Mouse (Mus musculus) lung, adult 18-20 months (tissue): ENCODE data around the gene Arhgap24.

Experiments used
- DNase-seq, 2 experiments: peaks; one replicate each; pipeline ENCODE4 v3.0.0; 2022; ENCODE audit warnings: mixed read lengths in 2 of 2

Gene Arhgap24

DNA sequence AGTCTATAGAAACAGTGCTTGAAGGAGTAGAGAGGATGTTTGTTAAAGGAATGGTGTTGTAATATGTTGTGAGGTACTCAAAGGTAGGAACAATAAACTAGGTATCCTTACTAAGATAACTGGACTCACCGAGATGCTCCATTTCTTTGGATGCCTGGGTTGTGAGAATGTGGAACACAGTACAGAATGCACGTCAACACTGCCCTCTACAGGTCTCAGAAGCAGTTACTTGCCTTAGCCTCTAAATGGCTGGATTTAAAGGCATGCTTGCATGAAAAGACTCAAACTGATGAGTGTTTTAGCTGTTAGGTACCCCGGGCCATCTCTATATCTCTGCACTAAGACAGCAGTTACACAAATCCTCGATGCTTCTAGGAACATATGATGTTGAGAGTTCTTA is 211.3 kb downstream of the Arhgap24 start:
- peak; percentile 39 to 51 for DNase-seq

DNA sequence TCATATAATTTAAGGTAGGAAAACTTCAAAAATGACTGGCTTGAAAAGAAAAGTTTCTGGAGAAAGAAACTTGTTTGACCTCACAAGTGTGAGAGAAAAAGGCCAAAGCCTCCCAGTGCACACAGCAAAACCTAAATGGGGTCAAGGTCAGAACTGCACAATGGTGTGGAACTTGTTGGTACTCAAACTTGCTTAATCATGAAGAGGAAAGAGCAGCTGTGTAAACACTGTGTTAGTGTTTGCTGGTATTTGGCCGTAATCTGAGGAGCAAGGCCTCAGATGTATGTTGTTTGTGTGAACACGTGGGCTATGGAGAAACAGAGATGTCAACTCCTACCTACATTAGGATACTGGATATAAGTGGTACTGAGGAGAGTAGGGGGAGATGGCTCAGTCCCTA is 212.0 kb downstream of the Arhgap24 start:
- DNase-seq, result peak; percentile 5 to 43

DNA sequence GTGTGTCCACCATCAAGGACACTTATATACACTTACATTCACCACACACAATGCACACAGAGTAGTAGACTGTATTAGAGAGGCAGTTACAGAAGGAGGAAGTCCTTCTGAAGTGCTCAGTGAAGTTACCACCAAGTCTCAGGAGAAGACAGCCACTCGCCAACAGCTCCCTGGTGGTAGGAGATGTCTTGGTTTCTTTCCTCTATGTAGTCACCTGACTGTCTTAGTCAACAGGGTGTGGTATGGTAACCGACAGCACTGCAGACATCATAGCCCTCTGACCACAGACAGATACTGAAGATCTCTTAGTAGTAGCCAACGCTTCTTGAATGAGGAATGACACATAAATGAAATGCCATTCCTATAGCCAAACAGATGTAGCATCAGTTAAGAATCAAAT is 212.7 kb downstream of the Arhgap24 start:
- no peak for DNase-seq

DNA sequence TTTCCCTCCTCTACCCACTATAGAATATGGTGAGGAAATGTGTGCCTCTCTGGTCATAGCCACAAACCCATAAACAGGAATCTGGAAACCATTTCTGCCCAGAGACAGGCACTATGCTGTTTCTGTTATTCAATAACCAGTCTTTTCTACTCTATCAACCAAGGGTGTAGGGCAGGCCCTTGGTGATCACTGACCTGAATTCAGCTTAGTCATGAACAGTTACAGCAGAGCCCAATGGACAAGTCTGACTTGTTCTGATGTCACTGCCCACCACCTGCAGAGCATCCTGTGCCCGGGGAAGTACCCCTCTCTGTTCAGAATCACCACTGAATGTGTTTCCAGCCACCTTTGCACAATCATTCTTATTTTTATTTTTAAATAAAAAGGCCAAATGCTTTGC is 216.6 kb downstream of the Arhgap24 start:
- no peak for DNase-seq

DNA sequence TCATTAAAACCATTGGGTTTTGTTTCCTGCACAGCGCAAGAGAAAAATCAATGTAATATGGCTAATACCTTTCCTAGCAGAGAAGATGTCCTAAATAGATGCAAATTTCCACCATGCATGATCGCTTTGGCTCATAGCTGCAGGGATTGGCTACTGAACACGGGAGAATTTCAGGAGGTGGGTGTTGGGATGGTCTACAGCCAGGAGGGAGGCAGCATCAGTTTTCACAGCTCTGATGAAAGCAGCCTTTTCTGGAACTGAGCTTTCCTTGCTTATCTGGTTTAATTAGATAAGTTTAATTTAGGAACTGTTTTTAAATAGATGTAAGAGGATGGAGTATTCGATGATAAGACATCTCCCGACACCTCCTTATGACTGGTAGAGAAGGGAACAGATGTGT is 217.2 kb downstream of the Arhgap24 start:
- DNase-seq, result no peak

DNA sequence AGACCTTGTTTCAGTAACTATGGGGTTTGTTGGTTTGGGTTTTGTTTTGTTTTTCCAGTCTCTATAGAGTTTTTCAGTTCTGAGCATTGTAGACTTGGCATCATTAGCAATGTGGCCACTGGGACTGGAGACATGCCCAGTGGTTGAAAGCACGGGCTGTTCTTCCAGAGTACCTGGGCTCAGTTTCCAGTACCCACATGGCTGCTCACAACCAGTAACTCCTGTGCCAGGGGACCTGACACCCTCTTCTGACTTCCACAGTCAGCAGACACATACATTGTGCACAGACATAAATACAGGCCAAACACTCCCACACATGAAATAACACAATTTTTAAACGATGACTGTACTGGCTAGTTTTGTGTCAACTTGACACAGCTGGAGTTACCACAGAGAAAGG is 217.7 kb downstream of the Arhgap24 start:
- DNase-seq, result no peak

DNA sequence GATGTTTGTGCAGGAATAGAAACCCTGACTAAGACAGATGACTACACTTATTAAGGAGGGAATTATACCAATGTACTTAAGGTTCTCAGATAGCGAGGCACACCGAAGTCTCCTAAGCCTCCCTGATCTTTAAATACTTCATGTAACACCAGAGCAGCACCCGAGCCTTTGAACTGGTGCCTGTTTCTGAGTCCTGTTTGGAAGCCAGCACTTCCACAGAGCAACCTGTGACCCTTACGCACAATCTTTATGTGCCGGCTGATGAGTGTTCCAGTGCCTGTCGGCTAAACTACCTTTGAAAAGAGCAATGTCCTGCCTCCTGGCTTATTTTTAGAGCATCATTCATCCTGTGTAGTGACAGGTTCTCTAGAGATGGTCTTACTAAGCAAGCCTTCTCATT is 221.4 kb downstream of the Arhgap24 start:
- DNase-seq, result no peak

DNA sequence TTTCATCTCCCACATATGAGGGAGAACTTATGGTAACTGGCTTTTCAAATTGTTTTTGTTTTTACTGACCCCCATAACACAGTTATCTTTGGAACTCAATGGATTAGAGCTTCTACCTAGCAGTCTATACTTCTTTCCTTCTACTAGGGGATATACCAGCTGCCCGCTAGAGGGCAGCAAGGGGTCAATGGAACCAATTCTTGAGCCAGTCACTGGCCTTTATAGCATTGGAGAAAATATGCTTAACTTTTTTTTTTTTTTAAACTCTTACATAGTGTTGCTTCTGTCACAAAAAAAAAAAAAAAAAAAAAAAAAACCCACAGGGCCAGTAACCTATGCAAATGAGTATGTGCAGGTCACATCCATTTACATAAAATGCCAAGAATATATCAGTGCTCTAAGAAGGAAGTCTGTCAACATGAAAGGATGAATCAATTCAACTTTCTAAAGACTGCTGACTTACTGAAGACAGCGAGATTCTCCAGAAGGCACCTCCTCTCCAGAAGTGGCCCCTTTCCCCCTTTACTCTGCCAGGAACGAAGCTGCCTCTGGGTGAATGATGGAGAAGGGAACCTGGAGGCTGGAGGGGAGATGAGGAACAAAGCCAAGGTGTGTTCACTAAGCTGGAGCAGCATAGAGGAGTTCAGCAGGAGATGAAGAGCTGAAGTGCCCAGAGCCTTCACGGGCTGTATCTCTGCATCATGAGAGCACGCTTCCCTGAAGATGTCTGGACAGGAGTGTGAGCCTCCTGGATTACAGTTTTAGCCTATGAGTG is 222.3 kb downstream of the Arhgap24 start:
- DNase-seq, result peak; percentile 42 to 54

DNA sequence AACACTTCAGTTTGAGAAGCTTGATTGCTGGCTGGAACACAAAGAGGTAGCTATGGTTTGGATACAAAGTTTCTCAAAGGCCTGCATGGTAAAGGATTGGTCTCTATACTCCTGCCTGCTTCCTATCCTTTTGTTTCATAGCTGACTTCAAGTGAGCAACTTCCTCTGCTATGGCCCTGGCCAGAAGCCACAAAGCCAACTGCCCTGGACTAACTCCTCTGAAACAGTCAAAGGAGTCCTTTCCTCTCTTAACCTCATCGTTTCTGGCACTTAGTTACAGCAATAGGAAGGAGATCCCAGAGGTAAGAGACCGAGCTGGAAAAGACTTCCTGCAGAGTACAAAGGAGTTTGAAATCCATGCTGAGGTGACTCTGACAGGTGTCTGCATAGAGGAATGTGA is 224.0 kb downstream of the Arhgap24 start:
- DNase-seq, result no peak

DNA sequence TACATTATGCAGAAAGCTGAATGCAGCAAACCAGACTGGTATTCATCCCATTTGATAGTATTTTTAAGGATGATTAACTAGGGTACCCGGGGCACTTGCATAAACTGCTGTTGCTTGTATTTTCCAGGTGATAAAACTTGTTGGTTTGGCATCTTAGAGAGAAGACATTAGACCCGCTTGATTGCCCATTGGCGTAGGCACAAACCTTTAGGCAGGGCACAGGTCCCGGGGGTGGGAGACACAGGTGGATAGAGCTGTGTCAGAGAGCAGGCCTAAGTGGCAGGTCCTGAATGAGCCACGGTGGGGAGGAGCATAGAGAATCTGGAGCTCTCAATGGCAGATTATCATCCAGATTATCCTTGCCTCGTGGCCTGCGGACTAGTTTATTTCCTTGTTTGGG is 229.1 kb downstream of the Arhgap24 start:
- no peak for DNase-seq

DNA sequence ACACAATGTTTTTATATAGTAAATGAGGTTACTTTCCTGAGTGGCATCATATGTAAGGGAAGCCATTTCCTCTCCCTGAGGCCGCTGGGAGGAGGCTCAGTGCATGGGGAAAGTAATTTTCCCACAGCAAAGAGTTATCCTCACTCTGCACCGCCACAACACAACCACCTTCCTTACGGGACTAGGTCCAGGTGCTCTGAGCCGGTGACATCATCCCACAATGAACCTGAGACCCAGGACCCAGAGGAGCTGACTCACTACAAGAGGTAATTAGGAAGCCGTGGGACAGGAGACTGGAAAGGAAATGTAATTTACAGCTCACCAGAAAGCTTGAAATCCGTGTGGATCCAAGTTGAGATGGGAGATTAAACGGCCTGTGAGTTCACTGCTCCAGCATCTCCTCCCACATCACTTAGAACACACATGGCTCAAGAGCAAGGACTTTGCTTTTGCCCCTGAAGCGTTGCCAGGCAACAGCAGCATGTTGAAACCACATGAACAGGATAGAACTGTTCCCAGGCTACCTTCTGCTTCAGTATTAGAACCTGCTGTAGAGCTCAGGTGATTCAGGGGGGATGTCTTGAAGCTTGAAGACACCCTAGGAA is 238.3 kb downstream of the Arhgap24 start:
- peak; percentile 20 to 24 for DNase-seq

DNA sequence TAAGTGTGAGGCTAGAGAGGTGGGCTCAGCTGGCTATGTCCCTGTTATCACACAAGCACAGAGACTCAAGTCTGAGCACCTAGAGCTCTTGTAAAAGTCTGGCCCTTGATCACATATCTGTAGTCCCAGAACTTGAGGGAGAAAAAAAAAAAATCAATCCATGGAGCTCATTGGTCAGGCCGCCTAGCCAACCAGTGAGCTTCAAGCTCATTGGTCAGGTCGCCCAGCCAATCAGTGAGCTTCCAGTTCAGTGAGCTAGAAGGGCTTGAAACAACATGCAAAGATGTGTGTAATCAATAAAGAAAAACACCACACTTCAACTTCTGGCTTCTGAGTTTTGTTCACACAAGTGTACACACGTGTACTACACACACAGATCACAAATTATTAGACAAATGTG is 242.4 kb downstream of the Arhgap24 start:
- no peak for DNase-seq

DNA sequence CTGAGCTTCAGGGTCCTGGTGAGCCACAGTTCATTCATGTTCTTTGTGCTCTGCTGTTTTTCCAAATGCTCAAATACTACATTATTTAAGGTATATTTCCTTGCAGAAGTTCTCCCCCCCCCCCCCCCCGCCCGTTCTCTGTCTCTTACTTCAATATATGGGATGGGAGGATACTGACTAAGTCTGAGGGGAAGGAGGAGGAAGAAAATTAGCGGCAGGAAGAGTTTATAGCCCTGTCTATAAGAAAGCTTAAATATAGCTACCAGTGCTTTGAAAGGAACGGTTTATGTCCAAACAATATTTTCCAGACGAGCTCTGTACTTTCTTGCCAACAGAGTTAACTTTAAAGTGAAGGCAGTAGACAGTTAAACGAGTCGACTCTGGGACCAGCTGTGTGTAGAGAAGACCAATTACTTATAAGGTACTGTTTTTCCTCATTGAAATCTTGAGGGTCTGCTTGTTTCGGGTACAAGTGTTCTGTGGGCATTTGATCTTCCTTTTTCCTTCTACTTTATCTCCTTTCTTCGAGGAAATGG is 243.7 kb downstream of the Arhgap24 start:
- DNase-seq, result no peak

DNA sequence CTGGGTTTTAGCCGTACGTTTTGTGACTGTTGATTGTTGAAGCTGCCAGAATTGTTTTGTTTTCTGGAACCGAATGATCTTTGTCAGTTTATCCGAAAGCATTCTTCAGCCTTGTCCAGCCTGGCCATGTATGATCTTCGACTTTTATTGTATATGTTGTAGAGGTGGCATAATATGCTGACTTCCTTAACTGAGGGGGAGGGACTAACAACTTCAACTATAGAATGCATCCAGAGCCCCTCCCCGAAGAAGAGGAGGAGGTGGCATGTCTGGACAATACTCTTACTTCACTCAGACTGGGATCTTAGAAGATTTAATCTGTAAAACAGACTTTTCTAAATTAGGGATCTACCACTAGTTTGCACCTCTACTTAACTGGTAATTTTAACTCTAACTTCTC is 244.2 kb downstream of the Arhgap24 start:
- no peak for DNase-seq

DNA sequence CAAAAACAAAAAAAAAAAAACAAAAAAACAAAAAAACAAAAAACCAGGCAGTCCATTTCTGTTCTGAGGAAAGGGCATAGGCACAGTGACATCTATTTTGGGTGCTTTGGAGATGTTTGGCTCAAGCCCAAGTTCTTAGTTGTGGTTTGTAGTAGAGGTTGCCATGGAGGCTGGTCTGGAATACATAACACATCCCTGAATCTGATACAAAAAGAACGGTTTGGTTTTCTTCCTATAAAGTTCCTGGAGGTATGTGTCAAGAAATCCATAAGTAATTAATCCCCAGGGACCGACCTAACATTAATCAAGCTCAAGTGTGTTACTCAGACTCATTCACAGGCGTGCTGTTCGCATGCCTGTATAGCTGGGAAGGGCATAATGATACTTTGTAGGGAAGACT is 245.8 kb downstream of the Arhgap24 start:
- DNase-seq, result peak in 1 of 2 experiments; percentile 14

DNA sequence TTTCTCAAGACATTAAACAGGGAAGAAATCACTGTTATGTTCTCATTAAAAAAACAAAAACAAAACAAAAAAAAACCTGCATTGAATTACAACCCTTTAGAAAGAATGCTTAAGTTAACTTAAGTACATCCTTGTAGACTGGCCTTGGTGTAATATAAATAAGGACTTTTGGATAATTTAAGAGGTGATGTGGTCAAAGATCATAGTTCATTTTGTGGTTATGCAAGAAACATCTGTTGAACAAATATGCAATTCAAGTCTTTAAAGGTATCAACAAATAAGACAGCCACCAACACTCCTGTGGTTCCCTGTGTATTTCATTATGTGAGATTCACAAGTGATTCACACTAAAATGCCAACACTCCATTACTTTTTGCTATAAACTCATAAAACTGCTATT is 247.3 kb downstream of the Arhgap24 start:
- no peak for DNase-seq

DNA sequence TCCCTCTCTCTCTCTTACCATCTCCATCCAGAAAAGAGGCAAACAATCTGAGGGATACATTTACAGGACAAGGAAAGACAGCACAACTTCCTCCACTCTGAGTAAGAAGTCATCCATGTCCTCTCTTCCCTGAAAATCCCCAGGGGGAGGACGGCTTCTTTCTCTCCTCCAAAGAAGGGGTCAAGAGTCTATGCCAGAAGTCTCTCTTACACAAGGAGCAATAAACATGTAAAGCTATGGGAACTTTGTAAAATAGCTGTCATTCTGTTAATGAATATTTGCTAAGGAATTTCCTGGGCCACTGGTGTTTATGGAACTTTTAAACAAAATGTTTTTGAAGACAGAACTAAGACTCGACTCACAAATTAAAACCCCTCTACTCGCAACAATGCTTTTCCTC is 248.3 kb downstream of the Arhgap24 start:
- DNase-seq, result peak in 1 of 2 experiments; percentile 16

DNA sequence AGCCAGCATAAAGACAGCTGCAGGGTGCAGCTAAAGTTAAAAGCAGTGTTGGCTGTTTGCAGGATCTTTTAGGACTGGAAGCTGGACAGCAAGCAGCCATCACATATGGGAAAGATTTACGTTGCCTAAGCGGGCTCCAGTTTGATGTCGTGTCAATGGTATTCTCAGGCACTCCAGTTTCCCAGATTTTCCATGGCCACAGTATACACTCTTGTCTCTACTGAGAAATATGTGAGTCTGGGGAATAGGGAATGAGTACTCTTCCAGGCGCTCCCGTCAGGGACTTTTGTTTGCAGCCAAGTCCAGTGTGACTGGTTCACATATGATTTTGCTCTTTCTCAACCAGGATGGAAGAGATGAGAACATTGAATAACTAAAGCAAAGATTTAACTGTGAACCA is 254.9 kb downstream of the Arhgap24 start:
- no peak for DNase-seq

DNA sequence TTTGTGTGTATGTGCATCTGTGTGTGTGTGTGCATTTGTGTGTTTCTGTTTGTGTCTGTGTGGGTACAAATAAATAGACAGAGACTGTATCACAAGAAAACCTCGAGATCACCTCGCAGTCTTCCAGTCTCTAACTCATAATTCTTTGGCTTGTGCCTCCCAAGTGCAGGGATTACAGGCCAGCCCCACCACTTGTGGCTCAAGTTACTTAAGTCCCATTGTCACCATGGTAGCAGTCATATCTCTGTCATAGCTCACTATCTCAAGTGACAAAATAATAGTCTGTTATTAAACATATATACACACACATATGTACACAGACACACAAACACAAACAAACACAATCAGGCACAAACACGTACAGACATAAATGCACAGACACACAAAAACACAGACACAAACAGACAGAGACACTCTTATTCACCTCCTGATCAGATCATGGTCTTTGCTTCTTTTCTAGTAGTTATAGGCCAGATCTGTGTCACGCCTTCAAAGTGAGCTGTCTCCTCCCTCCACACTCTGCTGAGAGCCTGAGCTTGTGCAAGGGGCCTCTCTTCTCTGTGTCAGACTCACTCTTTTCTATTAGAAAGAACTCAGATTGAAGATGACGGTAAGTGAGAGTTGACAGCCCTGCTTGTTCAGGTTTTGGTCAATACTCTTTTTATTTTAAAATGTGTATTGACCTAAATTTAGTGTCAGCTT is 261.5 kb downstream of the Arhgap24 start:
- DNase-seq, result no peak

DNA sequence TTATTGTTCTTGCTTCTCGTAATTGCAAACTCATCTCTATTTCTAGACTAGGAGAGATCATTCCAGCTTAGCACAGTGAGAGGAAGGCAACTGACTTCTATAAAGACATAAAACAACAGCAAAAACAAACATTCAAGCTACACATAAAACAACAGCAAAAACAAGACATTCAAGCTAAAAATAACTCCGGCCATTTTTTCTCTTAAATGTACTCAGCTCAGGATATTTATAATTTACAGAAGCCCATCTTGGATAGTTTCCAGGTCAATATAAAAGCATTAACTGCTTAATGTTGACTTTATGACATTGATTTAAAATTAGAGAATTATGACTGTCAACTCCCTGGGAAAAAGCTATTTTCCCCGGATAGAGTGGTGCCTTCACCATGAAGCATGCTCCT is 262.2 kb downstream of the Arhgap24 start:
- no peak for DNase-seq

DNA sequence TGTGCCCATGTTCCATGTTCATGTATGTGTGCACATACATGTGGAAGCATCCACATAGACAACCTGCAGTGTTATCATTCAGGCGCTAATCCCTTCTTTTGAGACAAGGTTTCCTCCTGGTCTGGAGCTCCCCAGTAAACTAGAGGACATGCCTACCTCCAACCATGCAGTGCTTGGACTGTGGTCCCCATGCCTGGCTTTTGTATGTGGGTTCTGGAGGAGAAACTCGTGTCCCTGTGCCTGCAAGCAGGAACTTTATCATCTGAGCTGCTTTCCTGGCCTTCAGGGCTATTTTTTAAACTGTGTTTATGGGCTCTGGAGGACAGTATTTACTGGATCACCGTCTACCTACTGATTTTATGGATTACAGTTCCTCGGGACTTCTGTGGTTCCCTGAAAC is 262.9 kb downstream of the Arhgap24 start:
- no peak for DNase-seq

DNA sequence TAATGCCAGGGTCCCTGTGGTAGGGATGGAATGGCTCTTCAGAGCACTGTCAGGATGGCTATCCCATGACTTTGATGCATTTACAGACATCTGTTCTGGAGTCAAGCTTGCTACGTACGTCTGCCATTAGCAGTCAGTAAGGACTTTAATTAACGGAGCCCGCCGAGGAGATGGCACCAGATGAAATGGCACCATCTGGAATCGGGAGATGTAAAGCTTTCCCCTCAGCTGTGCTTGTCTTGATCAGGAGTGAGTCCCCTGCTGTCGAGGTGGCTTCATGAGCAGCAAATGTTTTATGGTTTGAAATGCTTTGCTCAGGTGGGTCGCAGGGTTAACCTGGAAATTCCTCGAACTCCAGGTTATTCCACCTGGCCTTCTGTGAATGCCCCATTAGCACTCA is 267.0 kb downstream of the Arhgap24 start:
- no peak for DNase-seq

DNA sequence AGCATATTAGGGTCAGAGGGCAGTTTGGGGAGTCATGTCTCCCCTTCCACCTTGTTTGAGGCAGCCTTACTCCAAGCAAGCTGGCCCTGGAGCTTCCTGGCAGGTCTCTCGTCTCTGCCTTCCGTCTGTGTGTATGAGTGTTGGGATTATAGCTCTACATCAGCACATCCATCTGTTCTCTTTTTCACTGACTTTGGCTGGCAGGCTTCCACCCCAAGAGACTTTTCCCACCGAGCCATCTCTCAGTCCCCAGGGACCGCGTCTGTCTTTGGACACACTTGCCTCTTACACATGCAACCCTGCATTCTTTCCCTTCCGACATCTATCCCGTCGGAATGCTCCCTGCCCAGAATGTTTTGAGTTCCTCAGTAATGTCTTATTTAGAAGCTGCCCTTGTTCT is 267.8 kb downstream of the Arhgap24 start:
- DNase-seq, result peak; percentile 12 to 32

DNA sequence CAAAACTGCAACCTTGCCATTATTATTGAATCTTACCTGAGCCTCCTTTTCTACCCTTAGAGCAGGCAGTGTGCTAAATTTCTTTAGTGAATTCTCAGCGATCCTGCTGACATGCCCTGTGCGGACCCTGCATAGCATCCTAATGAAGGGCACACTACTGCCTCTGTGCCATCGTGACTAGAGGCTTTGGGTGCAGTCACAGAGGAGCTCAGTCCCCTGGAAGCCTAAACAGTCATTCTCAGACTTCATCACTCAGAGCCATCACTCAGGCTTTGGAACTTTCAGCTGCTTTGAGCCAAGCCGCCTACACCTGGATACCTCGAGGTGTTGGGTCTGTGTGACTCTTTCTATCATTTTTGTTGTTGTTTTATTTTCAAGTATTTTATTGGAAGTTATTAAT is 269.5 kb downstream of the Arhgap24 start:
- DNase-seq, result no peak
